Mouse (Mus musculus) olfactory bulb, adult 2 months (tissue): ENCODE data around the gene Mup16. TPM values are rescaled to one million over a fixed set of nuclear protein-coding genes. Genes with fewer than 3 reads are reported as not detected.
"Not testable (repeated sequence)": the region's sequence is repeated elsewhere in the genome, so short reads cannot be mapped to it uniquely, and the experiment has no call there.

Experiments used
- H3K27ac ChIP-seq: fragments of 200-500 bp; 2 replicates; pipeline ENCODE4 v1.5.1; 2012; ENCODE audit warnings: low read depth, low read length; ENCODE audit not compliant: insufficient read depth
- H3K4me1 ChIP-seq: fragments of 200-500 bp; 2 replicates; pipeline ENCODE4 v1.6.1; 2012; ENCODE audit warnings: low read length; ENCODE audit not compliant: control insufficient read depth, insufficient read depth
- H3K4me3 ChIP-seq: fragments of 200-500 bp; 2 replicates; pipeline ENCODE4 v1.5.1; 2012; ENCODE audit warnings: mild to moderate bottlenecking, low read depth, low read length, moderate library complexity; ENCODE audit not compliant: insufficient read depth
- WGBS: fragments of 180-500 bp; shearing (Covaris S2); methylation state at CpG from one replicate; pipeline ENCODE4 v1.1.7; 2018; 5-methylcytosine and 5-hydroxymethylcytosine counted together
- polyA plus RNA-seq: library from polyadenylated mRNA; stranded (reverse); fragments of >200 nt; gene quantifications from 2 replicates; pipeline ENCODE4 v1.2.4, GENCODE M21; 2012; ENCODE audit warnings: low replicate concordance; ENCODE audit not compliant: missing spikeins, insufficient read depth, insufficient read length

The Mup16 gene
- not detected in 2 replicates for polyA plus RNA-seq

GRCm38 (mm10) chr4:61519431-61519830 lies at the start of gene Mup16:
Gene Mup16 (minus strand): TSS chr4:61519531.
- not testable (repeated sequence) for H3K27ac ChIP-seq, H3K4me1 ChIP-seq, H3K4me3 ChIP-seq
- WGBS = 89% methylated on average over 3 of the region's 4 CpGs

- not testable (repeated sequence) for H3K4me1 ChIP-seq, H3K27ac ChIP-seq, H3K4me3 ChIP-seq
- WGBS = 42% methylated on average over 2 of the region's 2 CpGs
Observed at GRCm38 (mm10) chr4:61555887-61556286, 36.6 kb upstream of the Mup16 start.

Other genes starting within 250 kb of the Mup16 start
- not detected in 2 replicates for gene Mup14, start 215.5 kb downstream of the Mup16 start, polyA plus RNA-seq
- gene Mup15, start 79.8 kb downstream of the Mup16 start, polyA plus RNA-seq = not detected in 2 replicates
- not detected in 2 replicates for gene Mup17, start 76.3 kb upstream of the Mup16 start, polyA plus RNA-seq
- not detected in 2 replicates for gene Mup18, start 154.6 kb upstream of the Mup16 start, polyA plus RNA-seq